ENCODE assay signal across 10 mouse cellular contexts in the genomic region with DNA sequence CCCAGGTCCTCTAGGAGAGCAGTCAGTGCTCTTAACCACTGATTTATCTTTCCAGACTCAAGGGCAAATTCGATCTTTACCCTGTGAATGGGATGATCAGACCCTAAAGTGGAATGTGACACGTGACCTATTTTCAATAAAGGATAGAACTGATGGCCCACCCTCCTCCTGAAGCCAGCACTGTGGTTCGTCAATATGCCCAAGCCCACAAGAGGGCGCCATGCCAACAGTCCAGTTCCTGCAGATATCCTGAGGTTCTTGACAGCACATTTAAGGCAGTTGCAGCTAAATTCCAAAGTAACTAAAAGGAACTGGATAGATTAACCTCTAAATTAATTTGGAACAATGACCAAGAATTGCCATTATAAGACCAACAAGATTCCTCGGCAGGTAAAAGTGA. TPM values are rescaled to one million over a fixed set of nuclear protein-coding genes. Genes with fewer than 3 reads are reported as not detected.
DNase-seq lines count a peak whose midpoint lies in the region; ATAC-seq and TF ChIP-seq lines count a peak whose summit lies in the region.
"Had no signal": no experiment of that assay in that cellular context is flagged by ENCODE, and none has a peak within 500 bp of the region (broad histone marks: within the 10 kb centered on the region; RNA-seq: fewer than 3 reads in every experiment).

No protein-coding gene starts in this region.

- peaks cover 27% of the 10 kb centered on the region for H3K4me1 ChIP-seq in hindbrain, embryonic 10.5 days (replicated peaks)
- H3K4me1 ChIP-seq in hindbrain, embryonic 13.5 days (replicated peaks): peaks cover 24% of the 10 kb centered on the region
- no peaks in the 10 kb centered on the region for H3K4me1 ChIP-seq in thymus, adult 2 months (replicated peaks; ENCODE audit: control insufficient read depth, insufficient read depth, low read length)

- no peak overlapping the region for H3K4me3 ChIP-seq in hindbrain, embryonic 10.5 days
- no peak overlapping the region for H3K4me3 ChIP-seq in hindbrain, embryonic 13.5 days
- no peak overlapping the region for H3K4me3 ChIP-seq in thymus, adult 2 months (ENCODE audit: control insufficient read depth, insufficient read depth, low read length)
- H3K4me3 ChIP-seq: erythroblast, embryonic 14.5 days; limb, embryonic 15.5 days had no signal

- H3K9ac ChIP-seq in hindbrain, embryonic 13.5 days: no peak overlapping the region
- H3K9ac ChIP-seq: limb, embryonic 15.5 days had no signal

- 26% methylated on average over 5 of the region's 5 CpGs for WGBS in hindbrain, embryonic 10.5 days
- 24% methylated on average over 5 of the region's 5 CpGs for WGBS in hindbrain, embryonic 13.5 days
- 28% methylated on average over 5 of the region's 5 CpGs for WGBS in thymus, adult 2 months

- peaks cover 42% of the 10 kb centered on the region for H3K27me3 ChIP-seq in hindbrain, embryonic 10.5 days (ENCODE audit: insufficient read depth, poor library complexity, severe bottlenecking)
- peaks cover 38% of the 10 kb centered on the region for H3K27me3 ChIP-seq in hindbrain, embryonic 13.5 days
- peaks cover 4% of the 10 kb centered on the region; the same call in 1 of the 2 replicates for H3K27me3 ChIP-seq in thymus, adult 2 months (ENCODE audit: control insufficient read depth, insufficient read depth, low read length)

- H3K4me2 ChIP-seq in hindbrain, embryonic 13.5 days: no peak overlapping the region
- H3K4me2 ChIP-seq: limb, embryonic 15.5 days had no signal

- DNase-seq in hindbrain, embryonic 10.5 days (ENCODE audit: low spot score): peak; percentile 70
- DNase-seq in thymus, adult 2 months: peak; percentile 53
- DNase-seq in thymus, adult 18-20 months: no peak
- peak; percentile 63 for DNase-seq in brain, adult 2 months (ENCODE audit: low read depth, low spot score)
- peak; percentile 71 for DNase-seq in kidney, postnatal 14 days
- peak; percentile 78 for DNase-seq in retina, embryonic 14.5 days (ENCODE audit: low spot score)
- DNase-seq in left cerebral cortex, adult 8-10 months (ENCODE audit: low spot score in 2 of 2): no peak

- H3K36me3 ChIP-seq in hindbrain, embryonic 10.5 days: no peaks in the 10 kb centered on the region
- no peaks in the 10 kb centered on the region for H3K36me3 ChIP-seq in hindbrain, embryonic 13.5 days
- H3K36me3 ChIP-seq in thymus, adult 2 months (ENCODE audit: control insufficient read depth, insufficient read depth, low read length): no peaks in the 10 kb centered on the region
- H3K36me3 ChIP-seq: limb, embryonic 15.5 days had no signal

- H3K27ac ChIP-seq in hindbrain, embryonic 10.5 days: no peak overlapping the region
- no peak overlapping the region for H3K27ac ChIP-seq in hindbrain, embryonic 13.5 days
- no peak overlapping the region for H3K27ac ChIP-seq in thymus, adult 2 months (ENCODE audit: control insufficient read depth, insufficient read depth, low read length)
- H3K27ac ChIP-seq: limb, embryonic 15.5 days had no signal

- no peak for ATAC-seq in hindbrain, embryonic 13.5 days (ENCODE audit: low FRiP score)

- H3K9me3 ChIP-seq in hindbrain, embryonic 10.5 days: no peaks in the 10 kb centered on the region
- H3K9me3 ChIP-seq in hindbrain, embryonic 13.5 days: no peaks in the 10 kb centered on the region
- H3K9me3 ChIP-seq: limb, embryonic 15.5 days had no signal

- TF ChIP-seq CTCF in thymus, adult 2 months (IDR thresholded peaks at IDR 0.05; ENCODE audit: borderline replicate concordance, control insufficient read depth, extremely low read depth, insufficient read depth, low read length, poor library complexity): no peak

- TF ChIP-seq POLR2A in thymus, adult 2 months (IDR thresholded peaks at IDR 0.05; ENCODE audit: control insufficient read depth, extremely low read depth, insufficient read depth, low read length, poor library complexity): no peak

RNA-seq across cellular contexts. Expression of a gene that starts 3.5 kb away (rescaled TPM):
- 28.2 and 29.2 TPM in 2 replicates for polyA plus RNA-seq in hindbrain, embryonic 10.5 days (2016; fragmentation: Nextera tagmentation; extraction: Ambion mirVana)
- polyA plus RNA-seq in hindbrain, embryonic 13.5 days (2015; fragmentation: Nextera tagmentation; extraction: Ambion mirVana): 9.6 and 10.2 TPM in 2 replicates
- 11.0 and 19.0 TPM in 2 replicates for polyA plus RNA-seq in thymus, adult 2 months (2012; rRNA removed)
- 1 to 10 TPM; 6.2 to 7.9 (median 7.1) TPM for total RNA-seq in left cerebral cortex, adult 8-10 months (2022)

RNA-seq across cellular contexts. Expression of a gene that starts 6.6 kb away (rescaled TPM):
- polyA plus RNA-seq in hindbrain, embryonic 10.5 days (2016; fragmentation: Nextera tagmentation; extraction: Ambion mirVana): 122 and 150 TPM in 2 replicates
- 160 and 169 TPM in 2 replicates for polyA plus RNA-seq in hindbrain, embryonic 13.5 days (2015; fragmentation: Nextera tagmentation; extraction: Ambion mirVana)
- 227 and 244 TPM in 2 replicates for polyA plus RNA-seq in thymus, adult 2 months (2012; rRNA removed)
- total RNA-seq in left cerebral cortex, adult 8-10 months (2022): 100 to 1,000 TPM; 167 to 191 (median 180) TPM

RNA-seq across cellular contexts. Expression of a gene that starts 24.9 kb away (rescaled TPM):
- 44.3 and 52.6 TPM in 2 replicates for polyA plus RNA-seq in hindbrain, embryonic 10.5 days (2016; fragmentation: Nextera tagmentation; extraction: Ambion mirVana)
- polyA plus RNA-seq in hindbrain, embryonic 13.5 days (2015; fragmentation: Nextera tagmentation; extraction: Ambion mirVana): 46.0 and 47.3 TPM in 2 replicates
- polyA plus RNA-seq in thymus, adult 2 months (2012; rRNA removed): 64.7 and 69.3 TPM in 2 replicates
- total RNA-seq in left cerebral cortex, adult 8-10 months (2022): 10 to 100 TPM; 27.0 to 36.1 (median 31.0) TPM

RNA-seq across cellular contexts. Expression of a gene that starts 27.0 kb away (rescaled TPM):
- polyA plus RNA-seq in hindbrain, embryonic 10.5 days (2016; fragmentation: Nextera tagmentation; extraction: Ambion mirVana): 1.8 and 2.7 TPM in 2 replicates
- polyA plus RNA-seq in hindbrain, embryonic 13.5 days (2015; fragmentation: Nextera tagmentation; extraction: Ambion mirVana): 0.36 and 0.97 TPM in 2 replicates
- polyA plus RNA-seq in thymus, adult 2 months (2012; rRNA removed): 1.0 and 1.4 TPM in 2 replicates
- under 1 TPM; 0.51 to 0.83 (median 0.64) TPM for total RNA-seq in left cerebral cortex, adult 8-10 months (2022)

Comparison
In these comparisons a context has a peak if more than half of its experiments do, and no peak if none do; other contexts are left out.
1. DNase-seq: peak in hindbrain, embryonic 10.5 days (single experiment), thymus, adult 2 months (single experiment), brain, adult 2 months (single experiment), kidney, postnatal 14 days (single experiment) and retina, embryonic 14.5 days (single experiment); none in thymus, adult 18-20 months (0 of 2) and left cerebral cortex, adult 8-10 months (0 of 2).